Mouse (Mus musculus) gastrocnemius, adult 18-20 months (tissue): ENCODE results near the gene Gm7735. TPM values are rescaled to one million over a fixed set of nuclear protein-coding genes. Genes with fewer than 3 reads are reported as not detected.
"Not testable (repeated sequence)": the region's sequence is repeated elsewhere in the genome, so short reads cannot be mapped to it uniquely, and the experiment has no call there.

Experiments
- DNase-seq: peaks from one replicate; pipeline ENCODE4 v3.0.0; 2021; ENCODE audit warnings: low spot score
- long read RNA-seq, 2 experiments: library from polyadenylated mRNA; stranded (forward); transcript quantifications; one replicate each; pipeline ENCODE4 v2.0.0; 2021
- total RNA-seq, 2 experiments: library from RNA; stranded (reverse); gene quantifications; 2 replicates each; pipeline ENCODE4 v1.2.3; 2021

The Gm7735 gene
- not detected for total RNA-seq
- long read RNA-seq, experiment 1, result 0 reads
- long read RNA-seq, experiment 2, result 0 reads

- DNase-seq, result not testable (repeated sequence)
These were observed at the start of gene Gm7735 for GRCm38 (mm10) chr16:89169190-89169589. TSS of gene Gm7735 (plus strand) at chr16:89169490.

DNA sequence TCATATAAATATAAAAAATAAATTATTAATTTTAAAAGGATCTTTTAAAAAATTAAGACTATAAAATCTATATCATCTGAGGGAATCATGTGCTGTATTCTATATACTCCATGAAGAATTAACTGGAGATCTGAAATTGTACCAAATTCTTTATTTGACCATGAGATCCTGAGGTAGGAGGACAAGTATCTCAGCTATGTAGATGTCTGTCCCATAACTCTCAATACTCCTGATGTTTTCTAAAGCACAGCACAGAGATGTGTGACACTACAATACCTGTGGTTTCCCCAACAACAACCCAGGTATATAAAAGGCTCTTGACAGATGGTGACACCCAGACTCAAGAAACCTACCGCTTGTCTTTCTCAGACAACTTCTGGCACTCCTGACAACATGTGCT, 28.7 kb upstream of the Gm7735 start, which contains the start of gene Gm6358:
Gene Gm6358, plus strand, starts transcription at position 301 of the 400 bp plus-strand sequence.
- DNase-seq, result no peak

GRCm38 (mm10) chr16:89150786-89151185, 18.5 kb upstream of the Gm7735 start, which contains the start of gene Gm10061:
TSS of gene Gm10061 (plus strand) at chr16:89151086.
- no peak for DNase-seq

GRCm38 (mm10) chr16:89157652-89158051, 11.6 kb upstream of the Gm7735 start, which contains the start of gene Gm9789:
TSS of gene Gm9789 (plus strand) at chr16:89157952.
- DNase-seq, result no peak

- no peak for DNase-seq
These were observed 5.1 kb downstream of the Gm7735 start, which contains the start of gene 1110057P08Rik for GRCm38 (mm10) chr16:89174435-89174834. TSS of gene 1110057P08Rik (plus strand) at chr16:89174735.

- no peak for DNase-seq
These were observed 19.3 kb downstream of the Gm7735 start for GRCm38 (mm10) chr16:89188621-89189020.

GRCm38 (mm10) chr16:89205561-89205960, 36.3 kb downstream of the Gm7735 start, which contains the start of gene Krtap20-2:
TSS of gene Krtap20-2 (plus strand) at chr16:89205861.
- no peak for DNase-seq

Other genes with a start within 250 kb of the Gm7735 start
- not detected for gene Krtap19-9b, start 237.2 kb upstream of the Gm7735 start, total RNA-seq
- not detected for gene Krtap16-3, start 206.6 kb upstream of the Gm7735 start, total RNA-seq
- not detected for gene Krtap22-2, start 158.7 kb upstream of the Gm7735 start, total RNA-seq
- gene Gm10229, start 154.2 kb upstream of the Gm7735 start, total RNA-seq, result not detected
- not detected for gene Krtap6-1, start 137.8 kb upstream of the Gm7735 start, total RNA-seq
- not detected for gene Gm10228, start 128.0 kb upstream of the Gm7735 start, total RNA-seq
- gene Krtap6-5, start 121.6 kb upstream of the Gm7735 start, total RNA-seq, result not detected
- gene 1110025L11Rik, start 105.5 kb upstream of the Gm7735 start, total RNA-seq, result not detected
- not detected for gene Krtap6-3, start 85.5 kb upstream of the Gm7735 start, total RNA-seq
- gene Gm6358, start 28.6 kb upstream of the Gm7735 start, total RNA-seq, result not detected
- not detected for gene Gm10061, start 18.4 kb upstream of the Gm7735 start, total RNA-seq
- gene Gm9789, start 11.5 kb upstream of the Gm7735 start, total RNA-seq, result not detected
- gene 1110057P08Rik, start 5.2 kb downstream of the Gm7735 start, total RNA-seq, result not detected
- gene Krtap20-2, start 36.4 kb downstream of the Gm7735 start, total RNA-seq, result not detected
- gene Krtap21-1, start 234.4 kb downstream of the Gm7735 start, total RNA-seq, result not detected